Mouse (Mus musculus): Measurements from ENCODE around the gene Ralgapa2. TPM values are rescaled to one million over a fixed set of nuclear protein-coding genes. Genes with fewer than 3 reads are reported as not detected.
"Not testable (repeated sequence)": the region's sequence is repeated elsewhere in the genome, so short reads cannot be mapped to it uniquely, and the experiment has no call there.

The Ralgapa2 gene
- polyA plus RNA-seq, 1 experiment from 2014 or later = 7.4 TPM

DNA sequence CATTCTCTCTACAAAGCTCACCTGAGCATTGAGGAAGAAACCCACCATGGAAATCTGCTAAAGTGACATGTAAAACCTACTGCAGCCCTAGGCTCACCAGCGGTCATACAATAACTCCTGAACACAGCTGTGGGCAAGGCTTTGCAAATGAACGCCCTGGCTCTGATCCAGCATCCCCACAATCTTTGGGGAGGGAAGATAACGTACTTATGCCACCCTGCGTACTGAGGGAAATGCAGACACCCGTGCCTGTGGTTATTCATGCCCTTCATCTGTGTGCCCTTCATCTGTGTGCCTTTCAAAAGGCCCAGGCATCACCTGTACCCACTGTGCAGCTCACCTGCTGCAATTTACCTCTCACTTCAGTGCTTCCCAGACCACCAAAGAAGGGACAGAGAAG lies 41.2 kb downstream of the Ralgapa2 start:
- Histone ChIP-seq H3K9me3 (ENCODE audit: control insufficient read depth, low read length) (no peaks in the 10 kb centered on the region), H3K27ac (replicated peaks; ENCODE audit: low read depth, low read length) (no peak overlapping the region), H3K4me2 (ENCODE audit: low read depth, severe bottlenecking) (no peak overlapping the region), H3K36me3 (ENCODE audit: control insufficient read depth, insufficient read depth, low read length) (no peaks in the 10 kb centered on the region), H3K9ac (ENCODE audit: low read length) (no peak overlapping the region), H3K27me3 (ENCODE audit: control insufficient read depth, insufficient read depth, low read length) (no peaks in the 10 kb centered on the region), H3K4me3 (ENCODE audit: low read depth, low read length) (no peak overlapping the region), H3K4me1 (ENCODE audit: control insufficient read depth, insufficient read depth, low read length) (no peaks in the 10 kb centered on the region; the same call in 1 of the 2 replicates)
- WGBS = 81% methylated on average over 5 of the region's 5 CpGs
- DNase-seq (ENCODE audit: low spot score) (no peak), ATAC-seq (ENCODE audit: insufficient number of reproducible peaks, low FRiP score, low TSS enrichment, low read depth) (no peak)

DNA sequence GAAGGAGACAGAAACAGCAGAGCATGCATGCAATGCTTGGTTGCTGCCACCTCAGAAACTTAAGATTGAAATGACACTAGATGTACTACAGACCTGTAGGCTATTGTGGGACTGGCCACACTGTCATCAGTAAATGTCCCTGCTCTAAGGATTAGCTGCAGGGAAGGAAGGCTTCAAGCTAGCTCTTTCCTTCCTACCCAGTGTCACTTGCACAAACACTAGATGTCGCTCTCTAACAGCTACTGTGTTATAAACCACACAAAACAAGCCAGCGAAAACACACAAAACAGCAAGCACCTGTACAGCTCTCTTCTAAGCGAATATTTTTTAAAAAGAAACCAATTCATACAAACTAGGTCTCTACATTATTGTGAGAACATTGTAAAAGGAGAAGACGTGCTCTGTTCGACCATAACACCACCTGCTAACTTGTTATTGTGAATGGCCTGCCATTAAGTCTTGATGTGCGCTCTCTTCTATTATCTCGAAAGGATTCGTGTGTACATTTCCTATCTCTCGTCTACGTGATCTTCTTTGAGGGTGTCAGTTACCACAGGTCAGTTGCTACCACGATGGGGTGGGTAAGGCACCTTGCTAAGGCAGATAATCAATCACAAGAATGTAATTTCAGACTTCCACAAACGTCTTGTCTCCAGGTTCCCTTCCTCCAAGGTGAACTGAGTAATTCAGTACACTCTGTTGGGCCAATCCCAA lies 42.3 kb downstream of the Ralgapa2 start:
- H3K4me3 ChIP-seq (ENCODE audit: low read depth, low read length) = no peak overlapping the region
- no peaks in the 10 kb centered on the region for H3K9me3 ChIP-seq (ENCODE audit: control insufficient read depth, low read length)
- no peaks in the 10 kb centered on the region for H3K27me3 ChIP-seq (ENCODE audit: control insufficient read depth, insufficient read depth, low read length)
- H3K9ac ChIP-seq (ENCODE audit: low read length) = no peak overlapping the region
- no peaks in the 10 kb centered on the region; the same call in 1 of the 2 replicates for H3K4me1 ChIP-seq (ENCODE audit: control insufficient read depth, insufficient read depth, low read length)
- H3K36me3 ChIP-seq (ENCODE audit: control insufficient read depth, insufficient read depth, low read length) = no peaks in the 10 kb centered on the region
- WGBS = 67% methylated on average over 12 of the region's 12 CpGs
- ATAC-seq (ENCODE audit: insufficient number of reproducible peaks, low FRiP score, low TSS enrichment, low read depth) (0 out of 2 replicates have a peak, but pooled peaks have one; percentile 63), DNase-seq (ENCODE audit: low spot score) (no peak)
- H3K4me2 ChIP-seq (ENCODE audit: low read depth, severe bottlenecking) = no peak overlapping the region
- H3K27ac ChIP-seq (replicated peaks; ENCODE audit: low read depth, low read length) = no peak overlapping the region

DNA sequence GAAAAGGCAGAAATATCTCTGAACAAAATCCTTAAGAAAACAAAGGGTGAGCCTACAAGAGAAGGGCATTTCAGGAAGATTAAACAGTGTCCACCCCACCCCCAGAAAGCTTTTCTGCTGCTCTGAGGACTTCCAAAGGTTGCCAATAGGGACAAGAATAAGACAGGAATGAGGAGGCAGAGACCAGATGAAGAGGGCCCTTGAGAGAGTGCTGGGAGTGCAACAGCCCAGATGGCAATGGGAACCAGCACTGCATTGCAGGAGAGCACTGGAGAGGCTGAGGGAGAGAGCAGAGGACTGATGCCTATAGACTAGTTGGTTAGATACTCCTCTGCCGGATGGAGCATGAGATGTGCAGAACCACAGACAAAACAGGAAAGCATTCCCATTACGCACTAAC lies 43.2 kb downstream of the Ralgapa2 start:
- no peak for DNase-seq (ENCODE audit: low spot score)
- no peaks in the 10 kb centered on the region; the same call in 1 of the 2 replicates for H3K4me1 ChIP-seq (ENCODE audit: control insufficient read depth, insufficient read depth, low read length)
- no peaks in the 10 kb centered on the region for H3K27me3 ChIP-seq (ENCODE audit: control insufficient read depth, insufficient read depth, low read length)
- H3K27ac ChIP-seq (replicated peaks; ENCODE audit: low read depth, low read length) = no peak overlapping the region
- no peak overlapping the region for H3K9ac ChIP-seq (ENCODE audit: low read length)
- no peak for ATAC-seq (ENCODE audit: insufficient number of reproducible peaks, low FRiP score, low TSS enrichment, low read depth)
- no peaks in the 10 kb centered on the region for H3K9me3 ChIP-seq (ENCODE audit: control insufficient read depth, low read length)
- H3K4me3 ChIP-seq (ENCODE audit: low read depth, low read length) = no peak overlapping the region
- H3K36me3 ChIP-seq (ENCODE audit: control insufficient read depth, insufficient read depth, low read length) = no peaks in the 10 kb centered on the region
- WGBS = 90% methylated on average over 2 of the region's 2 CpGs
- no peak overlapping the region for H3K4me2 ChIP-seq (ENCODE audit: low read depth, severe bottlenecking)

DNA sequence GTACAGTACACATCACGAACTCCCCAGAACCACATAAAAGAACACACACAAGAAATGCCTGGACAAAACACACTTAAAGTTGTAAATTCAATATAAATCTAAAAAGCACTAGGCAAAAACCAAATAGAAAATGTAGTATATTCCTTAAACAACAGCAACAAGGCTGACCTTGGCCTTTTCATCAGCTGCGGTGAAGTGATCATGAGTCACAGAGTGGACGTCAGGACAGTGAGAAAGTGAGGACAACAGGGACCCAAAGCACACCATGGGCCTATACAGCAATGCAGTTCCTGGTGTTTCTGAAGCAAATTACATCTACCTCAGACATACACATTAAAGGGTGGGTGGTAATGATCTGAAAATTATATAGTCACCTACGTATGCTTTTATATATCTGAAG lies 44.1 kb downstream of the Ralgapa2 start:
- 89% methylated on average over 4 of the region's 4 CpGs for WGBS
- Histone ChIP-seq H3K27ac (replicated peaks; ENCODE audit: low read depth, low read length) (no peak overlapping the region), H3K9ac (ENCODE audit: low read length) (no peak overlapping the region), H3K27me3 (ENCODE audit: control insufficient read depth, insufficient read depth, low read length) (no peaks in the 10 kb centered on the region), H3K9me3 (ENCODE audit: control insufficient read depth, low read length) (no peaks in the 10 kb centered on the region), H3K4me3 (ENCODE audit: low read depth, low read length) (no peak overlapping the region), H3K4me1 (ENCODE audit: control insufficient read depth, insufficient read depth, low read length) (no peaks in the 10 kb centered on the region; the same call in 1 of the 2 replicates), H3K36me3 (ENCODE audit: control insufficient read depth, insufficient read depth, low read length) (no peaks in the 10 kb centered on the region), H3K4me2 (ENCODE audit: low read depth, severe bottlenecking) (no peak overlapping the region)
- ATAC-seq (ENCODE audit: insufficient number of reproducible peaks, low FRiP score, low TSS enrichment, low read depth) (no peak), DNase-seq (ENCODE audit: low spot score) (no peak)

DNA sequence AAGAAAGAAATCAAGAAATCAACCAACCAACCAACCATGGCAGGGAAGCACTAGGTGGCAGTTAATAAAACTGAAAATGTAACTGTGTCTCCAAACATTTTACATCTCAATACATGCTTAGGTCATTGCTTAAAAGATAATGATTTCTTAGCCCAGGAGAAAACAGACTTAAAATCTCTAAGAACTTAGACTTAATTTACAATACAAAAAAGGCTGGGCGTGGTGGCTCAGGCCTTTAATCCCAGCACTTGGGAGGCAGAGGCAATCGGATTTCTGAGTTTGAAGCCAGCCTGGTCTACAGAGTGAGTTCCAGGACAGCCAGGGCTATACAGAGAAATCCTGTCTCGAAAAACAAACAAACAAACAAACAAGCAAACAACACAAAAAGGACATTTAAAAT lies 45.3 kb downstream of the Ralgapa2 start:
- H3K9me3 ChIP-seq (ENCODE audit: control insufficient read depth, low read length); H3K4me2 ChIP-seq (ENCODE audit: low read depth, severe bottlenecking); H3K27me3 ChIP-seq (ENCODE audit: control insufficient read depth, insufficient read depth, low read length); H3K27ac ChIP-seq (replicated peaks; ENCODE audit: low read depth, low read length); DNase-seq (ENCODE audit: low spot score); ATAC-seq (ENCODE audit: insufficient number of reproducible peaks, low FRiP score, low TSS enrichment, low read depth); H3K4me1 ChIP-seq (ENCODE audit: control insufficient read depth, insufficient read depth, low read length); H3K9ac ChIP-seq (ENCODE audit: low read length); H3K36me3 ChIP-seq (ENCODE audit: control insufficient read depth, insufficient read depth, low read length); H3K4me3 ChIP-seq (ENCODE audit: low read depth, low read length): not testable (repeated sequence)
- WGBS = 83% methylated on average over 3 of the region's 3 CpGs

DNA sequence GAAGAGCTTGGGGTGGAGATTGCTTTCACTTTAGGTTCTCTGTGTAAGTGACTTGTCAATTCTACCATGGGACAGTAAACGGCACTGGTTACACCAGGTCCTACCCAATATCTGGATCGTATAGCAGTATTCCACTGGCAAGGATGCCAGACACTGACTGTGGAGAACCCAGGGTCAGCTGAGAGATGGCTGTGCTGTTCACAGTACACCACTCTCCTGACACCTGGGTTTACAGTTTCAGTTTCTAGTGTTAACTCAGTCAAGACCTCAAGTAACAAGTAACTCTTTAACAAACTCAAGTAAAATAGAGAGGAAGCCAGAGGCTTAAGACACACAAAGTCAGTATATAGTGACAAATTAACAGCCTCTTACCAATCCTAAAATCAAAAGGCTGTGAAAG lies 54.6 kb downstream of the Ralgapa2 start:
- ATAC-seq (ENCODE audit: insufficient number of reproducible peaks, low FRiP score, low TSS enrichment, low read depth) = peak; percentile 70; the same call in 1 of the 2 replicates
- H3K27ac ChIP-seq (replicated peaks; ENCODE audit: low read depth, low read length) = no peak overlapping the region
- no peak overlapping the region for H3K9ac ChIP-seq (ENCODE audit: low read length)
- no peak overlapping the region for H3K4me2 ChIP-seq (ENCODE audit: low read depth, severe bottlenecking)
- H3K9me3 ChIP-seq (ENCODE audit: control insufficient read depth, low read length) = no peaks in the 10 kb centered on the region
- H3K4me1 ChIP-seq (ENCODE audit: control insufficient read depth, insufficient read depth, low read length) = peaks cover 4% of the 10 kb centered on the region; the same call in 1 of the 2 replicates
- WGBS = 56% methylated on average over 2 of the region's 2 CpGs
- H3K36me3 ChIP-seq (ENCODE audit: control insufficient read depth, insufficient read depth, low read length) = no peaks in the 10 kb centered on the region
- no peak overlapping the region for H3K4me3 ChIP-seq (ENCODE audit: low read depth, low read length)
- no peaks in the 10 kb centered on the region for H3K27me3 ChIP-seq (ENCODE audit: control insufficient read depth, insufficient read depth, low read length)
- no peak for DNase-seq (ENCODE audit: low spot score)

DNA sequence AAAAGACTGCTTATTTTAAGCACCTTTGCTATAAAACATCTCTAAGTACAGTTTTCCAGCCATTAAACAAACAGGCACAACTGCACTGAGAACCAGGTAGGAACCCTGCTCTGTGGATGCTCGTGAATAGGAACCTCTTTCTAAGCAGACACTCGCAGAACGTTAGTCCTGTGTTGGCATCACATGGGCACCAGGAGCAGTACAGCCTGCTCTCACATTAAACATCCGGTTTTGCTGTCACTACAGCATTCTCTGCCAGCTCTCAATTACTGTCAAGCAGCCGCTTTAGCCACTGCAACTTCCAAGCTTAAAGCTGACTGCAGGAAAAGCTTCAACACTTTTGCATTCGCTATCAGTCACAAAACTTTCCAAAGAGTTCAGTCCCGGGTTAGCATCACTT lies 55.5 kb downstream of the Ralgapa2 start:
- Histone ChIP-seq H3K4me2 (ENCODE audit: low read depth, severe bottlenecking) (no peak overlapping the region), H3K9ac (ENCODE audit: low read length) (no peak overlapping the region), H3K4me1 (ENCODE audit: control insufficient read depth, insufficient read depth, low read length) (peaks cover 4% of the 10 kb centered on the region; the same call in 1 of the 2 replicates), H3K27me3 (ENCODE audit: control insufficient read depth, insufficient read depth, low read length) (no peaks in the 10 kb centered on the region), H3K4me3 (ENCODE audit: low read depth, low read length) (no peak overlapping the region), H3K36me3 (ENCODE audit: control insufficient read depth, insufficient read depth, low read length) (no peaks in the 10 kb centered on the region), H3K9me3 (ENCODE audit: control insufficient read depth, low read length) (no peaks in the 10 kb centered on the region), H3K27ac (replicated peaks; ENCODE audit: low read depth, low read length) (no peak overlapping the region)
- WGBS = 78% methylated on average over 7 of the region's 7 CpGs
- ATAC-seq (ENCODE audit: insufficient number of reproducible peaks, low FRiP score, low TSS enrichment, low read depth) (no peak), DNase-seq (ENCODE audit: low spot score) (no peak)

DNA sequence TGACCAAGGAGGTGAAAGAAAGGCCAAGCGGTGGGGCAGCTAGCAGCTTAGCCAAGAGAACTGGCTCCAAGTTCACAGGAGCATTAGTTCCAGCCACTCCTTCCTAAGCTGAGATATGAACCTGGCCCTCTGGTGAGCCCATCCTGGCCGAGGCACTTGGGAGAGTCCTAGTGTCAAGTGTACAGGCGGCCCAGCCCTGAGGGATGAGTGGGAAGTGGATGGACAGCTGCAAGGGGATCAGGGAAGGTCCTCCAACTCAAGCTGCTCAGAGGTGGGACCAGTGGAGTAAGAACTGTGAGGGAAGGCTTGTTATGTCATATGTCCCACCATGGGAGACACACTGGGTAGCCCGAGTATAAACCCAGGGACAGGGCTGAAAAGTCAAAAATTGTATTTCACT lies 56.1 kb downstream of the Ralgapa2 start:
- ATAC-seq (ENCODE audit: insufficient number of reproducible peaks, low FRiP score, low TSS enrichment, low read depth) (no peak), DNase-seq (ENCODE audit: low spot score) (no peak)
- 92% methylated on average over 4 of the region's 4 CpGs for WGBS
- no peak overlapping the region for H3K27ac ChIP-seq (replicated peaks; ENCODE audit: low read depth, low read length)
- no peak overlapping the region for H3K9ac ChIP-seq (ENCODE audit: low read length)
- H3K9me3 ChIP-seq (ENCODE audit: control insufficient read depth, low read length) = no peaks in the 10 kb centered on the region
- H3K27me3 ChIP-seq (ENCODE audit: control insufficient read depth, insufficient read depth, low read length) = no peaks in the 10 kb centered on the region
- H3K36me3 ChIP-seq (ENCODE audit: control insufficient read depth, insufficient read depth, low read length) = no peaks in the 10 kb centered on the region
- H3K4me2 ChIP-seq (ENCODE audit: low read depth, severe bottlenecking) = no peak overlapping the region
- H3K4me1 ChIP-seq (ENCODE audit: control insufficient read depth, insufficient read depth, low read length) = peaks cover 4% of the 10 kb centered on the region; the same call in 1 of the 2 replicates
- no peak overlapping the region for H3K4me3 ChIP-seq (ENCODE audit: low read depth, low read length)

DNA sequence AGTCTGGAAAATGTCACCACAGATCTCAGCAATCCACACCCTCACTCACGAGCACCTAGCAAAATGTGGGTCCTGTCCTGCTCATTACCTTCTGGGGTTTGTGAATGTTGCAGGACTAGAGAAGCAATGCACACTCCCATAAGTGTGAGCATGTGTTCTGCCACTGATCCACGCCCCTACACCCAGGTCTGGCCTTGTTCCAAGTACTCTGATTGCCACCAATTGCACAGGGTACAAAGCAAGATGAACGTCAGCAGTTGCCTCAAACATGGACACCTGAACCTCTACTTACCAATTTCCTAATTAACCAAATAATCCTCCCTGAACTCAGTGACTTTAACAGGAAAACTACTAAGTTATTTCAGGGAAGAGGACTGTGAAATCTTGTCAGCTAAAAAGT lies 68.1 kb downstream of the Ralgapa2 start:
- H3K36me3 ChIP-seq (ENCODE audit: control insufficient read depth, insufficient read depth, low read length) = no peaks in the 10 kb centered on the region; the same call in 1 of the 2 replicates
- no peaks in the 10 kb centered on the region for H3K9me3 ChIP-seq (ENCODE audit: control insufficient read depth, low read length)
- no peaks in the 10 kb centered on the region for H3K4me1 ChIP-seq (ENCODE audit: control insufficient read depth, insufficient read depth, low read length)
- no peak overlapping the region for H3K4me3 ChIP-seq (ENCODE audit: low read depth, low read length)
- 83% methylated on average over 3 of the region's 3 CpGs for WGBS
- H3K4me2 ChIP-seq (ENCODE audit: low read depth, severe bottlenecking) = no peak overlapping the region
- no peak overlapping the region for H3K27ac ChIP-seq (replicated peaks; ENCODE audit: low read depth, low read length)
- no peak for DNase-seq (ENCODE audit: low spot score)
- H3K27me3 ChIP-seq (ENCODE audit: control insufficient read depth, insufficient read depth, low read length) = no peaks in the 10 kb centered on the region
- no peak for ATAC-seq (ENCODE audit: insufficient number of reproducible peaks, low FRiP score, low TSS enrichment, low read depth)
- no peak overlapping the region for H3K9ac ChIP-seq (ENCODE audit: low read length)
